Mouse (Mus musculus) duodenum, adult 2 months (tissue): Measurements from ENCODE around the gene Slc38a11. TPM values are rescaled to one million over a fixed set of nuclear protein-coding genes. Genes with fewer than 3 reads are reported as not detected.

ENCODE experiments used
- polyA plus RNA-seq: library from polyadenylated mRNA; depleted of rRNA; stranded (reverse); fragments of >200 nt; gene quantifications from 2 replicates; pipeline ENCODE4 v1.2.3, GENCODE M21; 2012; ENCODE audit warnings: low replicate concordance; rRNA removed

Slc38a11 gene
- polyA plus RNA-seq, result 0.20 and 0.38 TPM in 2 replicates

DNA sequence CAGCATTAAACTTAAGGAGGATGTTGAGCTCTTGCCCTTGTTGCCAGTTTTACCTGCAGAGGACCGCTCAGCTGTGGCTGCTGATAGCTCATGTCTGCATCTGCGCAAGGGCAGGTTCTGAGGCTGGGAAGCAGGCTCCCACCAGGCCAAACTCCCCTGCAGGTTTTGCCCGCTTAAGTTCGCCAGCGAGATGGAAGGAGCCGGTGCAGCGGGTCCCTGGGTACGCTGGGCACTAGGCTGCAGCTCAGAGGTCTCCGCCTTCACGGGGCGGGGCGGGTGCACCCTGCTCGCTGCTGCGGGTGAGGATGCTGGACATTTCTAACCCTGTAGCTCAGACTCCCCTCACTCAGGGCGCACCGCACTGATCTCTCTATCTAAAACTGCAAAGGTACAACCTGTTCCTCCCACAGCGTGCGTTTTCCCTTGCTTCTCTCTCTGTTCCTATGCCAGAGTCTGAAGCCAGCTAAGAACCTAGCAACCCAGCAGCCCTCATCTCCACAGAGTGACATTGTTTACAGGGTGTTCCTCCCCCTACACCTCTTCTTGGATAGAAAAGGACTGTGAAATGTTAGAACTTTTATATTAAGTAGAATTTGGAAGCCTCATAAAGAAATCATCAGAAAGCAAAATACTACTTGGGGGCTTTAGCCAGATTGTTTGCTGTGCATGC lies at the start of gene Slc38a11:
Gene Slc38a11, minus strand, starts transcription at position 207 of the 670 bp plus-strand sequence.

Other genes starting within 250 kb of the Slc38a11 start
- gene Cobll1, start 124.6 kb downstream of the Slc38a11 start, polyA plus RNA-seq, result 1.6 and 2.6 TPM in 2 replicates
- 0.05 and 0.19 TPM in 2 replicates for gene Scn3a, start 203.6 kb upstream of the Slc38a11 start, polyA plus RNA-seq